Mouse (Mus musculus): ENCODE measurements around the gene Prss46.

Gene Prss46

DNA sequence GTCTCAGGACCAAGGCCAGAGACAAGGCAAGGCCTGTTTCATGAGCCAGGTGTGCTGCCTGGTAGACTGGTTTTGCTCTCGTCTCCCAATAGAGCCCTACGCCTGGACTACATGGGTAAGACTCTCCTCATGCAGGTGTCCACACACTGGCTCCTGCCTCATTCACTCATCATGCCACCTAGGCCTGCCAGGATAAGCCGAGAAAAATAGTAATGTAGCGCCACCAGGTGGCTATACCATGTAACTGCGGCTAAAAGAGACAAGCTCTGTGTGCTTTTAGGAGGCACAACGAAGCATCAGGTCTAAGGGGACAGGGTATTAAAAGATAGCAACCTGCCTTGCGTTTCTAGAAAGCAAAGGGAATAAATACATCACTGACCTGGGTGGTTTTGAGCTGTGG lies 26.7 kb downstream of the Prss46 start:
- WGBS = 30% methylated on average over 7 of the region's 7 CpGs

DNA sequence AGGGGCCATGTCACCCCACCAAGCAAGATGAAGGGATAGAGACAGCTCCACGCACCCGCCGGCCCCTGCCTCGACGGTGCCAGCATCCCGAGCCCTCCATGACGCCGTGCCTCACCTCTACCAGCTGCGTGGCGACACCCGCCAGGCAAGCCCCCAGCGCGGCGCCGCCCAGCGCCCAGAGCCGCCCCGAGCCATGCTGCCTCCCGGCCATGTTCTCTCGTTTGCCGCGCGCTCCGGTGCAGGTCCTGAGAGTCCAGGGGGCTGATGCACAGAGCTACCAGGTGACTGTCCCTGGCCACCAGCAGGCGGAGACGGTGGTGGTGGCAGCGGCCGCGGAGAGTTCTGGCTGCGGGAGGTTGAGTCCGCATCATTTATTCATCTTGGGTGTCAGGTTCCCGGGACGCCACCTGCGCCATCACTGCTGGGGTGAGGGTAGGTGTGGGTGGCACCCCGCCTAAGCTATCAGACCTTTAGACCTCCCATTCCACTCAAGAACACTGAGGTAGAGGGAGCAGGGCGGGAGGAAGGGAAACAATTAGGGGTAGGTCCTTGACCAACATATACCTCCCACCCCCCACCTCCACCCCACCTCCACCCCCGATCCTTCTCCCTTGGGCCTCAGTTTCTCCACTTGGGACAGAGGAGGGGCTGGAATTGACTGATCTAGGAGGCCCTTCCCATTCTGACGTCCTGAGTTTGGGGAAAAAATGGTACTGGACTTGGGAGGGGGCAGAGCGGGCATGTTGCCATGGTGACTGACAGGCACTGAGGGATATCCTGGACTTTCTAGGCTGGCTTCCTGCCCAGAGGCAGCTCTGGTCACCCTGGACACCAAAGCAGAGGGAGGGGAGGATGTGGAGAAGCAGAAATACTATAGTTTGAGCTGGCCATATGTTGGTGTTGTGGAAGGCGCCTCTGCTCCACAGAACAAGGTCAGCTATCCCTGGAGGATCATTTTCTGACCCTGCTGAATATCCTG lies 29.7 kb downstream of the Prss46 start:
- WGBS = 14% methylated on average over 40 of the region's 40 CpGs

DNA sequence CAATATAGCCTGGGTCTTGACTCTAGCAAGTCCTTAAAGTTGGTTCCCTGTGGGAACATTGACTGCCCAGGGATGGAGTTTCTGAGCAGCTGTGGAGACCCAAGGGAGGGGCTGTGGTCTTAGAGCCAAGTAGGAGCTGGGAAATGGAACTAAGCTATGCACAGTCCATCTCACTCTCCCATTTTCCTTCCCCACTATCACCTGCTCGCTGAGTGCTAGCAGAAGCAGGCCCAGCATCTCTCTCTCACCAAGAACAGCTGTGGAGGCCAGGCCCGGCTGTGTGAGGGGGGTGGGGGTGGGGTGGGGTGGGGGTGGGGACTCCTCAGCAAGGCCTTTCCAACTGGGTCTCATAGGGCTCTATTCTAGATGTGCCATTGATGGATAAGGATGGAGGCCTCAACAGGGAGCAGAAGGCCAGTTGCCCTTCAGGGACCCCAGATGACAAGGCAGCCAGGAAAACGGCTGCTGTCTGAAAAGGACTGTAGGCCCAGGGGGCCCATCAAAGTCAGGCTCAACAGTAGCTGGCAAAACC lies 30.4 kb downstream of the Prss46 start:
- WGBS = 44% methylated on average over 3 of the region's 3 CpGs

DNA sequence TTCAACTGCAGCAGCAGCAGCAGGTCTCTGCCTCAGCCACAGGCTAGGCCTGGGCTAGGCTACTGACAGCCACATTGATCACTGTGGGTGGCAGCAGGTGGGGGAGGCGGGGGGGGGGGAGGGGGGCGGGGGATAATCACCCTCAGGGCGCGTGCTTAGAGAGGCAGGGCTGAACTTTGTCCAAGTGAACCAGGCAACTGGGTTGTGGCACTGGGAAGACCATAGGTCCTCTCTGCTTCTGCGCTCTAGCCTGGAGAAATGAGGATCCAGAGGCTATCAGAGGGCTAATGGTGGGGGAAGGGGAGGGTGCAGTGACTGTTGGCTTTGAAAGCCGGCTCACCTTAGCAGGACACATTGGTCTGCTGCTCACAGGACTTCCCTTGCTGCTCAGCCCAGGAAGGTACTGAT lies 31.0 kb downstream of the Prss46 start:
- WGBS = 50% methylated on average over 6 of the region's 6 CpGs

DNA sequence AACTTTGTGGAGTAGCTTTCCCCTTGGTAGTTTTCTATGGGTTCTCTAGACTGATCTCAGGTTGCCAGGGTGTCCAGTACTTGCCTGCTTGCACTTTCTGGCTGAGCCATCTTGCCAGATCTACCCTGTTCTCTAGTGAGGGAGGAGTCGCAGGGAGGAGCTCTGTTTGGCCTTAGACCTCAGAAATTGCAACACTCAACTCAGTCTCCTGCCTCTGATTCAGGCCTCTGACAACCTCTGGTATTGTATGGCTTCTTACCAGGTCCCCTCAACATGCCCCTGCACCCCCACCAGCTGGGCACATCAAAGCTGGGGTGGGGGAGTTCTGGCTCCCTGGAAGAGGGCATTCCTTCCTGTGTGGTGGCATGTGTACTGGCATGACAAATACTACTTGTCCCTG lies 33.0 kb downstream of the Prss46 start:
- 93% methylated on average over 1 of the region's 1 CpGs for WGBS

DNA sequence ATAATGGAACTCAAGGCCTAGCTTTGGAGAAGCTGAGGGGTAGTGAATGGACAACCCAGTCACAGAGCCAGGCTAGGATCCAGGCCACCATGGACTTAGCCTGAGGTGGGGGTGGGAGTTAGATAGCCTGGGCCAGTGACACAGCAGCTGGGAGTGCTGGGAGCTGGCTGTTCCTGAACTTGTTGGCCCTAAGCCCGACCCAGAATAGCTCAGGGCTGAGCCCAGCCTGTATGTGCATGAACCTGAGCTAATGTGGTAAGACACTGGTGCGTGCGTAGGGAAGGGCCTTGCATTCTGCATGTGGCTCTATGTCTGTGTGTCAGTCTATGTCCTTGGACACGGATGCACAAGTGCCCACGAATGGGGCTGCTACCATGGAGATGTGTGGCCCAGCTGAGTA lies 33.6 kb downstream of the Prss46 start:
- WGBS = 72% methylated on average over 5 of the region's 5 CpGs

DNA sequence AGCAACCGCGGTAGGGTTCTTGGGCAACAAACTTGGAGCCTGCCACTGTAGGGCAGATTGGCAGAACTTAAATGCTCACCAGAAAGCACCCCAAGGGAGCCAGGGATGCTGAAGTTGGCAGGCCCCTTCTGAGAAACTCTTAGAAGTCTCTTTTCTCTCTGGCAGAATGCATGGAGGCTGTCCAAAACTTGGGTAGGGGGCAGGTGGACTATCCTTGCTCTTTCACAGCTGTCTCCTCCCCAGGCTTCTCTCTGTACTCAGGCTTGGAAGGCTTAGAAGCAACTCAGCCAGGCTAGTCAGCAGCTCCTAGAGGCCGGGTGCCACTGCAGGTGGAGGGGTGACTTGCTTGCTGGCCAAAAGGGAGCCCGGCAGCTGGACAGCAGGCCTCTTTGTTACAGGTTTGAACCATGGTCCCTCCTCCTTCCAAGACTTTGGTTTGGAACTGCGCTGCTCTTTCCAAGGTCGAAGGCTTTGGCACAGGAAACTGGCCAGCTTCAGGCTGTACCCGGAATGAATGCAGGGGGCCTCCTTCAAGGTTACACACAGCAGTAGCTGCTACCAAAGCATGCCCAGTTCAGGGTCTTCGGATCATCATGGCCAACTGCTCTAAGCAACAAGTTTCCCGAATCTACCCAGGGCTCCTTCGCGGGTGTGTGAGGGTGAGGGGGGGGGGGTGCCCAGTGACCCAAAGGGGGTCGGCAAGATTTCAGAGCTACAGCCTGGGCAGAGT lies 35.0 kb downstream of the Prss46 start, which contains the start of gene Als2cl:
Als2cl (plus strand) TSS at position 680 of the 730 bp plus-strand sequence.
- 30% methylated on average over 12 of the region's 12 CpGs for WGBS

DNA sequence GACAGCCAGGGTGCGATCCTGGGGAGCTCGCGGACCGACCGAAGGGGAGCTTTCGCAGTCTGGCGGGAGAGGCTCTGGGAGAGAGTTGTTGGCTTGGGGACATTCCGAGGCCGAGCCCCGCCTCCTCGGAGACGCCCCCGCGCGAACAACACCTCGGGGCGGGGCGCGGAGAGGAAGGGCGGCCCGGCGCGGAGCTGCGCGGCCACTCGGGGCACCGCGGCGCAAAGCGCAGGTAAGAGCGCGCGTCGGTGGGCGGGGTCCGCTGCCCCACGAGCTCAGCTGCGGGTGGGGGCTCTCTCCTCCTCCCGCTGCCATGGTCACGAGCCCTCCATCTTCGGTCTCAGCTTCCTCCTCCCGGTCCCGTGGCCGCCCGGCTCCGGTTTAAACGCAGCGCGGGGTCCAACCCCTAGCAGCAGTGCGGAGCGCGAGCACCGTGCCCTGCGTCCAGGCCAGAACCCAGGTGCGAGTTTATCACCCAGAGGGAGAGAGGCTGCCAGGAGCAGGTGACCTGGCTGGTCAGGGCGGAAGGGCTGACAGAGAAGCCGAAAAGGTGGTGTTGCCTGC lies 35.8 kb downstream of the Prss46 start, which contains the start of gene Tmie:
Tmie (minus strand) TSS at position 116 of the 564 bp plus-strand sequence.
- WGBS = under 1% methylated on average over 50 of the region's 57 CpGs

DNA sequence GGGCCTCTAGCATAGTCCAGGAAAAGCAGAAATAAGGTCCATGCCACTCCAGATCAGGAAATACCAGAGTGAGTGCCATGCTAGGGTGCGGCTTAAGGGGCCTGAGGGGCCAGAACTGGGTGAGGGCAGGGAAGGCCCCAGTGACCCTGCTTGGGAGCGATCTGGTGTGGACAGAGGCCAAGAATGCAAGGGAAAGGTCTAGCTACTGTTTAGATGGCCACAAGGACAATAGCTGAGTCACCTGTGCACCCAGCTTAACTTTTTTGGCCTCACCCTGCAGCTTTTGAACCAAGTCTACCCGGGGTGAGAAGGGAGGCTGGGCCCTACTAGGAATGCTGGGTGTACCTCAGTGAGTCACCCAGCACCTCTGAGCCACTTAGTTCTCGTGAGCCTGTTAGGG lies 36.5 kb downstream of the Prss46 start:
- 77% methylated on average over 4 of the region's 4 CpGs for WGBS

DNA sequence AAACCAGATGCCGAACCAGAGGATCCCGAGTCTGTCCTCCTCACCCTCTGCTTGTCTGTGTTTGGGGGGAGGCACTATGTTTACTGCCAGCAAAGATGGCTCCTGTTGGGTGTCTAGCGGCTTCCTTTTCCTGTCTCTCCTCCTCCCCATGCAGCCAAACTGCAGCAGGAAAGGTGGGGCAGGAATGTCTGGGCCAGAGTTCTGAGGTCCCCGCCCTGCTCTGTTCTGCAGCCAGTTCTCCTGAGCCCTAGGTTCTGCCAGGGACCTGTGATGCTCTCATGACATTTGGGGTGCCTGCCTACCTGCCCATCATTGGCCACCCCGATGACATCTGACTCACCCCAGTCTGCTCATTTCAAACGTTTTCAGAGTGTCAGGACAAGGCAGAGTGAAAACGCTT lies 37.6 kb downstream of the Prss46 start:
- 76% methylated on average over 7 of the region's 7 CpGs for WGBS

DNA sequence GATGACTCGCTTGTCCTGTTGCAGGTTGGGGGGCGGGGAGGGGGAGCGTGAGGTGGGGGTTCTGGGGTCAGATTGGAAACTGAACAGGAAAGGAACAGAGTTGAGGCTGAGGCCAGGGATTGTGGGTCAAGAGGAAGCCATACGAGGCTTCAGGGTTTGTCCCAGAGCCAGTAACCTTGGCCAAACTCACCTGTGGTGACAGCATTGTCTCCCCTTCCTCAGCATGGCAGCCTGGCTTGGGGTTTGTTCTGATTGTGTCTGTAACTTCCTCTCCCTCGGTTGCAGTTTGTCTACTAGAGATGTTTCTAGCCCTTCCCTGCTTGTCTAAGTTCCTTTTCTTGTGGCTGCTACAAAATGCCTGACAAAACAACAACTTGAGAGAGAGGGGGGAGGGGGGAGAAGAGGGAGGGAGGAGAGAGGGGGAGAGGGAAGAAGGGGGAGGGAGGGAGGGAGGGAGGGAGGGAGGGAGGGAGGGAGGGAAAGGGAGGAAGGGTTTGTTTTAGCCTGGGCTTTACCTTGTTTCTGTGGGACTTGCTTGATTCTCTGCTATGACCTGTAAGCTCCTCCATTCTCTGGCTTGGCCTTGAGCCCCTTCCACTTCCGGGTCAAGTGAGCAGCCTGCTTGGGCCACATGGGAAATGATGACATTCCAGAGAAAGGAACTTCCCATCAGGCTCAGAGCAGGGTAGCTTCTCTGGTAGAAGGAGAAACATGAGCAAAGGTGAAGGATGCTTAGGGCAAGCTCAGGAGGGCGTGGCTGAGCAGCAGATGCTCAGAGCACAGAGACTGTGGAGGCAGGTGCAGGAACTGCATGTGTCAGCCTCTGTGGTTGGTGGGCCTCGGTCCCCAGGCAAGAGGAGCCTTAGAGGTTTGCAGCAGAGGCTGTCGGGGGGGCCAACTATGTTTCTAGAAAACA lies 43.3 kb downstream of the Prss46 start:
- 69% methylated on average over 9 of the region's 9 CpGs for WGBS

DNA sequence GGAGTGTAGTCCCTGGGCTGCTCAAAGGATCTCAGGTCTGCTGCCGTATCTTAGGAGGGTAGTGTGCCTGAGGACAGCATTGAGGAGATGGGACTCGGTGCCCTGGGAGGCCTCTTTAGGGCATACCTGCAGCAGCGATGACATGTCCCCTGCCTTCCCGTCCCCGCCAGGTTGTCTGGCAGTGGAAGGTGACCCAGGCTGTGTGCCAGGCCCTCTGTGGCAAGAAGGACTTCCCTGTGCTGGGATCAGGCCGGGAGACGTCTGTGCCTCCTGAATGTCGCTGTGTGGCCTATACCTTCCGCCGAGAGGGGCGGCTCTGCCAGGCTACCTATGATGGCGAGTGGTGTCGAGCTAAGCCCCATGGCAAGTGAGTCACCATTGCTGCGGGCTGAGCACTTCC lies 44.6 kb downstream of the Prss46 start:
- 95% methylated on average over 14 of the region's 14 CpGs for WGBS

DNA sequence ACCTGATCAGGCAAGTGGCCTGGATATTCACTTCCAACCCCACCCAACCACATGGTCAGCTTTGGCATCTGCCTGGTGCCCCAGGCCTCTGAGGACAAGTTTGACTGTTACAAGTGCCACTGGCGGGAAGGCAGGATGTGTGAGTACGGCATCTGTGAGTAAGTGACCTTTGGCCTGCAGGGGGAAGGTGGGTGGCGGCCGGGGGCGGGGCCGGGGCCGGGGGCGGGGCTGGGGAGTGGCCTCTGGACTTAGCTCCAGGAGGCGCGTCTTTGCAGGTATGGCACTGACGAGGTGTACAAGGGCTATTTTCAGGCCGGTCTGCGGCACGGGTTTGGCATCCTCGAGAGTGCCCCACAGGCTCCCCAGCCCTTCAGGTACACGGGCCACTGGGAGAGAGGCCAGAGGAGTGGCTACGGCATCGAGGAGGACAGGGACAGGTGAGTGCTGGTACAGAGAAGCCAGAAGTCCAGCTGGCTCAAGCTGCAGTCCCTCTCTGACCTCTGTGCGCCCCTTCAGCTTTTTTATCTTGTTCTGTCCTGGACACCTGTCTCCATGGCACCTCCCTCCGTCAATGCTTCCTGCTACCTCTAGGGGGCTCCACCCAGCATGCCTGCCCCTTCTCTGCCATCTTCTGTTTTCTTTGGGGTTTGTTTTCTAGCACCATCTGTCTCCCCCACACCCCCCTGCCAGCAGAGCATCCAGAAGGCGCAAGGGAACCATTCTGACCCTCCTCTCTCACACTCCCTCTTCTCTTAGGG lies 45.9 kb downstream of the Prss46 start:
- WGBS = 25% methylated on average over 21 of the region's 21 CpGs

DNA sequence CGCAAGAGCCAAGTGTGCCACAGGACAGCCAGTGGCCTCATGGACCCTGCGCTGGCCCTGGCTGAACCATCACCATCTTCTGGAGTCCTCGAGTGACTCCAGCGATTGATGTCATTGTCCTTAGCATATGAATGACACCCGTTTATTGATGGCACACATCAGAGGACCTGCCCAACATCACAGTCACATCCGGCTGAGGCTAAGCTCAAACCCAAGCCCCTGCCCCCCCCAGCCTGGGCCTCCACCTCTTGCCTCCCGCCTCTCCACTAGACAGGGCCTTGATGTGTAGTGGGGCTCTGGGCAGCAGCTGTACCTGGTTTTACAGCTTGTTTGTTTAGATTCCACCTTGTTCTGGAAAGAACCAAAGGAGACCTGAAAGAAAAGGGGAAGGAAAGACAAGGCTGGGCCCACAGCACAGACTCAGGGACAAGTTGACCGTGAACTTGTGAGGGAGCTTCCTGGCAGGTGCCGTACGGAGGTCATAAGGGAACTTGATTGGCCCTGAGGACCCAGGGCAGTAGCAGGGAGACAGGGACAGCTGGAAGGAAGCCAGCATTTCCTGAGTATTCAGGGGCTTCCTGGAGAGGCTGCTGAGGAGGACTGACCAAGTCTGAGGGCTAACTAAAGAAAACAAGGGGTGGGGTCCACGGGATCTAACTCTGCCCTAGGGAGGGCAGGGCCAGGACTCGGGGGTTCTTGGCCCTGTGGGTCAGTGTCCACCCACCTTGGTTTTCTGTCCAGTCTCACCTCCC lies 46.9 kb downstream of the Prss46 start:
- WGBS = 83% methylated on average over 12 of the region's 12 CpGs

DNA sequence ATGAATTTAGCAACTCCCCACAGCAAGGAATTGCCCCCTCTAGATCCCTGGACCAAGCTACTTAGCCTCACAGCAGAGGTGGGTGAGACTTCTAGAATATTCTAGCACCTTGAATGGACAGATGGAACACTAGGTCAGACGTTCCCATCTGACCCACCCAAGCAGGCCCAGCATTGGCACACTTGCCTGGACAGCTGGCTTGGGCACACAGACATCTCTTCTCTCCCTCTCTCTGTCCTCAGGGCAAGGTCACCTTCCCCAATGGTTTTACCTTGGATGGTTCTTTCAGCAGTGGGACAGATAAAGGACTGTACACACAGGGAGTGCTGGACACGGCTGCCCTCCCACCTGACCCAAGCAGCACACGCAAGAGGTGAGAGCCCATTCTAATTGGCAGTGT lies 48.2 kb downstream of the Prss46 start:
- 89% methylated on average over 3 of the region's 3 CpGs for WGBS

DNA sequence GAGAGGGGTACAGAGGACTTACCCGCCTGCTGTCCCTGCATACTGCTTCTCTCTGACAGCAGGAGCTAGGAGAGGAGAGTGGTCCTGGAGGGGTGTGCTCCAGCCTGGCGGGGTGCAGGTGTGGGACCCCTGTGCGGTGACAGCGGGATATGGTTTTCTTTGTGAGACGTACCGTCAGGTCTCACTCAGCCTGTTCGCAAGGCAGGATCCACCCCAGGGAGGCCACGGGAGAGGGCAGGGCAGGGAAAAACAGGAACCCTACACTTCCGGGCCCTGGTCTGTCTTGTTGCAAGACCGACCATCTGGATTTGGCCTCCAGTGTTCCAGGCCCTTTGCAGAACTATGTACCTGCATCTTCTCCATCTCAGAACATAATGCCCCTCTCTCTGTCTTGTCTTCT lies 49.1 kb downstream of the Prss46 start:
- WGBS = 82% methylated on average over 10 of the region's 10 CpGs

DNA sequence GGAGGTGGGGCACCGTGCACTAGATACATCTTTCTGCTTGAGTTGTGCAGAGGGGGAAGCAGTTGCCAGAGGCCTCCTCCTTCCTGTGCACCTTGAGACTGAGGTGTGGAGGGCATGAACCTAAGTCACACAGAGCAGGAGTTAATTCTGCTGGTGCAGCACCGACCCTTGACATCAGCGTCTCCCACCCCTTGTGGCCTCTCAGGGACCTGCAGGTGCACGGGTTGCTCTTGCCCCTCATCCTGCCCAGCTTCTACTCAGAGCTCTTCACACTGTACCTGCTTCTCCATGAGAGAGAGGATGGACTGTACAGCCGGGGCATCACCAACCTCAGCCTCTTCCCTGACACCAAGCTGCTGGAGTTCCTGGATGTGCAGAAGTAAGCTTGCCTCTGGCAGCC lies 51.2 kb downstream of the Prss46 start:
- 76% methylated on average over 5 of the region's 5 CpGs for WGBS

DNA sequence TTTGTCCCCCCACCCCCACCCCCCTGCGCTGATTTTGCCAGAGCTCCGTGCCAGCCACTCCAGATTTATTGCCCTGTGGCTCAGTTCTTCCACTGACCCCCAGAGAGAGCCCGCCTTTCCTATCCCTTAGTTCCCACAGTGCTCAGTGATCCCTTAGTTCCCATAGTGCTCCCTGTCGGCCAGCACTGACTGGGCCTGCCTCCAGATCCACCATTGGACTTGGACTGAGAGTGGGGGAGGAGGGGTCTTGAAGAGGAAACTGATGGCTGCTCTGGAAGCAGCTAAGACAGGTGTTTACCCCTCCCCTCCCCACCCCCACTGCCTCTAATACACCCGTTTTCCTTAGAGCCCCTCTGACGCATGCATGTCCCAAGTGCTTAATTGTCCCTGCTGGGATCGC lies 51.7 kb downstream of the Prss46 start:
- WGBS = 40% methylated on average over 7 of the region's 7 CpGs

DNA sequence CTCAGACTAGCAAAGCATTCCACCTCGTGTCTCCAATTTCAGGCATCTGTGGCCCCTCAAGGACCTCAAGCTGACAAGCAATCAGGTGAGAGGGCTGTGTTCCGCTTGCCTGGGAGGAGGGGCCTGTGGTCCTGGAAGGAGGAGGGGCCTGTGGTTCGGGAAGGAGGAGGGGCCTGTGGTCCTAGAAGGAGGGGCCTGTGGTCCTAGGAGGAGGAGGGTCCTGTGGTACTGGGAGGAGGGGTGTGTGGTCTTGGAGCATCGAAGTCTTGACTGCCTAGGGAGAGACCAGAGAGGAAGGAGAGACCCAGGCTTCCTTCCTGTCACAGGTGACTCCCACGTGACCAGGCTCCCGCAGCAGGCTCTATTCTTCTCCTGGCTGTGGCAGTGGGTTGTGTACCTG lies 52.3 kb downstream of the Prss46 start:
- 38% methylated on average over 6 of the region's 6 CpGs for WGBS

Measured in cerebral cortex, adult 2 months (tissue).